Mouse (Mus musculus) CH12.LX (cell line): Measurements from ENCODE around the gene Gm49403.

ENCODE experiments used
- MAX ChIP-seq: IDR thresholded peaks from 2 replicates; pipeline ENCODE4 v1.6.1; 2011; ENCODE audit warnings: low read length, improper control_type of control experiment
- POLR2AphosphoS2 ChIP-seq: IDR thresholded peaks from 2 replicates; pipeline ENCODE4 v1.6.1; 2011; ENCODE audit warnings: low read depth, low read length, improper control_type of control experiment
- SMC3 ChIP-seq: IDR thresholded peaks from 2 replicates; pipeline ENCODE4 v1.6.1; 2011; ENCODE audit warnings: low read depth, low read length, improper control_type of control experiment
- UBTF ChIP-seq: IDR thresholded peaks from 2 replicates; pipeline ENCODE4 v1.6.1; 2012; ENCODE audit warnings: low read depth, mild to moderate bottlenecking, inconsistent platforms, low read length, improper control_type of control experiment, moderate library complexity
- USF1 ChIP-seq: IDR thresholded peaks from 2 replicates; pipeline ENCODE4 v1.6.1; 2014; ENCODE audit warnings: low read depth, mild to moderate bottlenecking, inconsistent platforms, low read length, improper control_type of control experiment
- ZNF384 ChIP-seq: IDR thresholded peaks from 2 replicates; pipeline ENCODE4 v1.6.1; 2012; ENCODE audit warnings: low read depth, low read length, improper control_type of control experiment, inconsistent platforms

- TF ChIP-seq SMC3 (peak; percentile 35), UBTF (no peak), USF1 (no peak), POLR2AphosphoS2 (no peak), MAX (no peak), ZNF384 (no peak)
These were observed 32.1 kb upstream of the Gm49403 start for GRCm38 (mm10) chr19:8851639-8852038.
